Mouse (Mus musculus): ENCODE results near the gene Hist1h2bq. TPM values are rescaled to one million over a fixed set of nuclear protein-coding genes. Genes with fewer than 3 reads are reported as not detected.

The Hist1h2bq gene
- total and polyA plus RNA-seq, 3 experiments, result 6.2 to 2,195 TPM; not detected in 1

DNA sequence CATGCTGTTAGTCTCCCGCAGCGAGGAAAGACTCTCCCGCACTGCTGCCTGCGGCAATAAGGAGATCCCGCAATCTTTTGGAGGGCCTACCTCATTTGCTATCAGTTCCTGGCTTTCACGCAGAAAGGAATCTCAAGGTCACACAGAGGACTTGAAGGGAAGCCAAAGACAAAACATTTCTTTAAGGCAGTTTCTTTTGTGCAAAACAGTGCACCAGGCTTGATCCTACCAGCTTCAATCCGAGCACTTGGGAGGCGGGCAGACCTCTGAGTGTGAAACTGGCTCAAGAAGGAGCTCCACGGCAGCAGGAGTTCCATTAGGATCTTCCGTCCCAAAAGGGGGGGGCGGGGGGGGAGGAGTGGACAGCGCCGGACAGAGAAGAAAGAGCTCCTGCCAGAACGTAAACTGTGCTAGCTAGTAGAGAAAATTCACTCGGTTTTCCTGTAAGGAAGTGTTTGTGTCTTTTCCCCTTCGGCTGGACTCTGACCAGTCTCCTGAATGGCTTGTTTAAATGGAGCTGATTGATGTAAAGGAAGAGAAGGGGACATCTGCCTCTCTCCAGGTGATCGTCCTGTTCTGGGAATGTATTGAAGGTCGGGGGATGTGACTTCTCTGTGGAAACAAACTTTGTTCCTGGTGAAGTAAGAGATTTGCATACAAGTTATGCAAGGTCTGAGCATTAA lies 19.3 kb downstream of the Hist1h2bq start (continued):
- TF ChIP-seq E2F4 (IDR thresholded peaks at IDR 0.05; ENCODE audit: borderline replicate concordance, low read depth, low read length) (no peak), RAD21 (IDR thresholded peaks at IDR 0.05; ENCODE audit: low read depth, low read length) (no peak)

DNA sequence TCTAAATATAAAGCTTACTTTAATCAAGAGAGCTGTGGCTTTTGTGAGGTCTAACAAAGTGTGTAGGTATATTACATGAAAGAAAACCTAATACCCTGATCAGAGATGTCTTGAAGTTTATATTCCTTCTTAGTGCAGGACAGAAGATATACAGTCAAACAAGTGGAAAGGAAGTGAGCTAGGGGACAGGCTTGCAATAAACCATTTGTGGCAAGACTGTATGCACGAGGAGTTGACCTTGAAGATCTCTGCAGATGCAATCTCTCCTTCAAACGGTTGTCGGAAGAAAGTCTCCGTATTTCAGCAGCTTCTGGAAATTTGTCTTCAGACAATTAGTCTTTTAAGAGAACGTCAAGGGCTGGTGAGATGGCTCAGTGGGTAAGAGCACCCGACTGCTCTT lies 20.1 kb downstream of the Hist1h2bq start:
- H3K27ac ChIP-seq (ENCODE audit: control insufficient read depth, low read depth, low read length), result 0 out of 2 replicates have a peak overlapping the region, but pooled peaks have one; percentile 5
- H3K27me3 ChIP-seq (ENCODE audit: control insufficient read depth in 1 of 2, insufficient read depth in 2 of 2, low read length in 2 of 2), result no peaks in the 10 kb centered on the region
- H3K36me3 ChIP-seq (ENCODE audit: control insufficient read depth in 1 of 2, insufficient read depth in 2 of 2, low read length in 2 of 2), result peaks cover 0 to 28% of the 10 kb centered on the region in 2 experiments; a peak in 2 of 4 replicates
- no peak for TF ChIP-seq CHD1 (IDR thresholded peaks at IDR 0.05; ENCODE audit: low read depth, low read length)
- TF ChIP-seq SMC3 (IDR thresholded peaks at IDR 0.05; ENCODE audit: low read depth, low read length), result no peak
- no peak for TF ChIP-seq ZNF384 (IDR thresholded peaks at IDR 0.05; ENCODE audit: low read depth, low read length)
- TF ChIP-seq KAT2A (conservative IDR thresholded peaks at IDR 0.05; ENCODE audit: low read depth, low read length), result no peak
- peak; percentile 60 for DNase-seq (ENCODE audit: low read depth, low spot score)
- H3K9ac ChIP-seq (ENCODE audit: control insufficient read depth, low read depth, low read length, poor library complexity, severe bottlenecking), result peak overlapping the region; percentile 11
- H3K4me3 ChIP-seq (ENCODE audit: control insufficient read depth in 1 of 2, insufficient read depth in 1 of 2, low read depth in 2 of 2, low read length in 2 of 2), result no peak overlapping the region
- H3K79me2 ChIP-seq (ENCODE audit: control insufficient read depth, insufficient read depth, low read length, poor library complexity), result no peaks in the 10 kb centered on the region
- peaks cover 4 to 9% of the 10 kb centered on the region in 2 experiments for H3K4me1 ChIP-seq (ENCODE audit: control insufficient read depth in 1 of 2, insufficient read depth in 2 of 2, low read length in 2 of 2)
- H3K9me3 ChIP-seq (replicated peaks; ENCODE audit: insufficient read depth, low read length), result no peaks in the 10 kb centered on the region

GRCm38 (mm10) chr13:21787760-21788593 lies 22.0 kb downstream of the Hist1h2bq start:
- peak; percentile 77; the same call in 1 of the 2 replicates for TF ChIP-seq POLR2AphosphoS5 (IDR thresholded peaks at IDR 0.05; ENCODE audit: borderline replicate concordance, low read depth, low read length)
- TF ChIP-seq ZKSCAN1 (IDR thresholded peaks at IDR 0.05; ENCODE audit: low read depth, low read length), result no peak
- TF ChIP-seq HCFC1 (IDR thresholded peaks at IDR 0.05; ENCODE audit: low read depth, low read length), result no peak
- TF ChIP-seq MAZ (IDR thresholded peaks at IDR 0.05; ENCODE audit: low read depth, low read length), result no peak
- Histone ChIP-seq H3K9ac (ENCODE audit: control insufficient read depth, low read depth, low read length, poor library complexity, severe bottlenecking) (peak overlapping the region; percentile 49), H3K79me2 (ENCODE audit: control insufficient read depth, insufficient read depth, low read length, poor library complexity) (no peaks in the 10 kb centered on the region), H3K9me3 (replicated peaks; ENCODE audit: insufficient read depth, low read length) (no peaks in the 10 kb centered on the region), H3K36me3 (ENCODE audit: control insufficient read depth in 1 of 2, insufficient read depth in 2 of 2, low read length in 2 of 2) (peaks cover 0 to 37% of the 10 kb centered on the region in 2 experiments; a peak in 2 of 4 replicates), H3K27ac (ENCODE audit: control insufficient read depth, low read depth, low read length) (peak overlapping the region; percentile 80), H3K27me3 (ENCODE audit: control insufficient read depth in 1 of 2, insufficient read depth in 2 of 2, low read length in 2 of 2) (no peaks in the 10 kb centered on the region), H3K4me1 (ENCODE audit: control insufficient read depth in 1 of 2, insufficient read depth in 2 of 2, low read length in 2 of 2) (peaks cover 4 to 9% of the 10 kb centered on the region in 2 experiments), H3K4me3 (ENCODE audit: control insufficient read depth in 1 of 2, insufficient read depth in 1 of 2, low read depth in 2 of 2, low read length in 2 of 2) (peak overlapping the region; percentile 8 to 31)
- peak; percentile 89 for DNase-seq (ENCODE audit: low read depth, low spot score)

Measured in MEL (cell line).